Mouse (Mus musculus) right cerebral cortex, postnatal 36 days (tissue): ENCODE results near the gene Flii.

Experiments used
- DNase-seq, 2 experiments: peaks; one replicate each; pipeline ENCODE4 v3.0.0; 2022; ENCODE audit warnings: low spot score in 2 of 2, mixed read lengths in 1 of 2

The Flii gene

DNA sequence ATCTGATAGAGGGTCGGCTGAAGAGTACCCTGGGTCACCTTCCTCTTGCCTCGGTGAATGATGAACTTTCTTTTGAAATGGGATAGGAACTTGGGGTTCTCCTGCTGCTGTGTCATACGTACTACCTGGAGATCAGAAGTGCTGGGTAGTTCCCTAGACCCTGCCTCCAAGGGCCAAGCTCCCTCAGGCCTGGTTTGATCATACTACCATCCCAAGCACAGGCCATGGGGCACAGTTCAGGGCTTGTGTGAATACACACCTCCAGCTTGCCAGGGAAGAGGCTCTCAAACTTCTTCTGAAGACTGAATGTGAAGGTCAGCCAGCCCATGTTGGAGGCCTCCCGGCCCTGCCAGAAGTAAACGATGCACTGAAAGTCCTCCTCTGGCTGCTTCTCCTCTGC lies 11.2 kb downstream of the Flii start:
- DNase-seq: no peak

- no peak for DNase-seq
These were observed 14.3 kb downstream of the Flii start for GRCm38 (mm10) chr11:60712639-60713255.

DNA sequence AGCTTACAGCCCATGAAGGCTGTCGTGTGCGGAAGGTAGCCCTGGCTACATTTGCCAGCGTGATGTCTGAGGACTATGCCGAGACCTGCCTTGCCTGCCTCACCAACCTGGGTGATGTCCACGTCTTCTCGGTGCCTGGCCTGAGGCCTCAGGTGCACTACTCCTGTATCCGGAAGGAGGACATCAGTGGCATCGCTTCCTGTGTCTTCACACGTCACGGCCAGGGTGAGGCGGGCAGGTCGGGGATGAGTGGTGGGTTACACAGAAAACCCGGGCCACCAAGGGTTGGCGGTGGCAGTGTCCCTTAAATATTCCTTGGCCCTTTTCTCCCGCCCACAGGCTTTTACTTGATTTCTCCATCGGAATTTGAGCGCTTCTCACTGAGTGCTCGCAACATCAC lies 15.0 kb downstream of the Flii start:
- no peak for DNase-seq

GRCm38 (mm10) chr11:60711218-60711617 lies 15.8 kb downstream of the Flii start:
- no peak for DNase-seq

- DNase-seq: no peak
These were observed 17.3 kb downstream of the Flii start for GRCm38 (mm10) chr11:60709481-60710465.

DNA sequence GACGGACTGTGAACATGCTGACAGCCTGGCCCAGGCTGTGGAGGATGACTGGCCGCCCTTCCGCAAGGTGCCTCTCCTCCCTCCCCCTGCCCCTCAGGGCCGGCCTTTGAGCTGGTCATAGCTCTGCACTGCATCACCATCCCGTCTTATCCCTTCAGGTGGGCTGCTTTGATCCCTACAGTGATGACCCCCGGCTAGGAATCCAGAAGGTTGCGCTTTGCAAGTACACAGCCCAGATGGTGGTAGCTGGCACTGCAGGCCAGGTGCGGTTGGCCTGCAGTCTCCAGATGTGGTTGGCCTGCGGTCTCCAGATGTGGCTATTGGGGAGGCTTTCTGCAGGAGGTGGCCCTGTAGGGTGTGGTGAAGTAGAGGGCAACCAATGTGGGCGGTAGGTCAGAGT lies 18.4 kb downstream of the Flii start:
- no peak for DNase-seq

DNA sequence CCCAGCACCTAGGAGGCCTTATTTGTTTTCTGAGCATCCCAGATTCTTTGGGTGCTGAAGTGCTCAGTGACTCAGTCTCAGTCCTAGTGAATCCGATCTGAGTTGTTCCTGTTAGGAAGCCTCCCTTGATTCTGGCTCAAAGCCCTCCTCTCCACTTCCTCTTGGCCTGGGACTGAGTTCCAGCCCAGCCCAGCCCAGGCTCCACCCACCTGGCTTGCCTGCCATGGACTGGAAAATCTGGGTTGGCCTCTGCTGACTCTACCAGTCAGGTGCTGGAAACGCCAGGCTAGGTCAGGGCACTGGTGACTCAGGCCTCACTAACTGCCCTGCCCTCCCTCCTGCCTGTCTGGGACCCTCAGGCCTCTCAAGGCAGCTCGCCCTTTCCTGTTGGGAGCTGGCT lies 19.4 kb downstream of the Flii start:
- DNase-seq: no peak

- no peak for DNase-seq
These were observed 20.2 kb downstream of the Flii start for GRCm38 (mm10) chr11:60706696-60707480.

DNA sequence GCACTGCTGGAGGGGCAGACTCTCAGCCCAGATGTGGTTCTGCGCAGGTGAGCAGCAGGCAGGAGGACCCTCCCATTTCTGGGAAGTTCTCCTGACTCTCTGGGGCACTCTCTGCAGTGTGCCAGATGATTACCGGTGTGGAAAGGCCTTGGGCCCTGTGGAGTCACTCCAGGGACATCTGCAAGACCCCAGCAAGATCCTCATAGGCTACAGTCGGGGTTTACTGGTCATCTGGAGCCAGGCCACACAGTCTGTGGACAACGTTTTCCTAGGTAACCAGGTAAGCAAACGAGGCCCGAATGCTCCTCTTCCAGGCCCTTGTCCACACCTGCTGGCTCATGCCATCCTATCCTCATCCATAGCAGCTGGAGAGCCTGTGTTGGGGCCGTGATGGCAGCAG lies 21.0 kb downstream of the Flii start:
- DNase-seq: no peak

GRCm38 (mm10) chr11:60705255-60705654 lies 21.8 kb downstream of the Flii start:
- DNase-seq: no peak

DNA sequence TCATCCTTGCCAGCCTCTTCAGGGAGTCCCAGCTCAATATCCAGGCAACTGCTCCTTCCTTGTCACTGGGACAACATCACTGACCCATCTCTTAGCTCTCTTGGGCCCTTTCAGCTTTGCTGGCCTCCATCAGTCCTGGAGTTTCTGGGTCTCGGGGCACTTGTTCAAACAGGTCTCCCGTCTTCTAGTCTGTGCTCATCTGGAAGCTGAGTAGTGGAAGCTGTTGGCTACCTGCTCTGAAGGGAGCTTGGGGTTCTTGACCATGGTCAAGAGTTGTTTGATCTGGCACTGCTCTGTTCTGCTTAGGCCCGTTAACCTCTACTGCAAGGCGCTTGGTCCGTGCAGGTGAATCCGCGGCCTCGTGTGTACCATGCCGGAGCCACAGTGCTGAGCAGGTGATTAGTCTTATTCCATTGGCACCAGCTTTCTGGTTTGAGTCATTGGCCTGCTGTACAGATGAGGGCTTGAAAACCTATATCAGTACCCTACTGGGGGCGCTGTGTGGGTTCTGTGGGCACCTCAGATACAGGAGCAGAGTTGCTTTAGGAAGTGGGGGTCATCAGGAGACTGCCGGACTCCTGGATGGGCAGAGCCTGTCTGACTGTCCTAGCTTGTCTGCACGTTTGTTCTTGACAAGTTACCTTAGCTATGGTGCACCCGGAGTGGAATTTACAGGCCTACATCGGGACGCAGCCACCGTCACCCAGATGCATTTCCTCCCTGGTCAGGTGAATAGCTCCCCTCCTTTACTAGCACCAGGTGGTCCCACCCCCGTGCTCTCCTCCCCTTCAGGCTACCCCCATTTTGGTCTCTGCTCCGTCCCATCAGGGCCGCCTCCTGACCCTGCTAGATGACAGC lies 22.8 kb downstream of the Flii start:
- DNase-seq: no peak

DNA sequence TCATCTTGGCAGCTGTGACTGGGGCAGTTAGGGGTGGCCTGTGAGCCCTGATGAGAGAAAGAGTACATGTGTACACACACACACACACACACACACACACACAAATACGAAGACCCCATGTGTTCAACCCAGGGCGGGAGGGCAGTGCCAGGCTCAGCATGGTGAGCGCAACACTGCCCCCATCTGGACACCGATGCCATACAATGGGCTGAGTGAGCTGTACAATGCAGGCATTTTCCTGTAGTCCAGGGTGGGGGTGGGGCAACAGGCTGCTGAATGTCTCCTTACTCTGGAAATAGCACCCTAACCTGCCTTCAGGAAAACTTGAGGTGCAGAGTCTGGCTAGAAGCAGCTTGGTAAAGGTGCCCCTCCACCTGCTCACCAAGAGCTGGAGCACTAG lies 23.9 kb downstream of the Flii start:
- DNase-seq: peak in 1 of 2 experiments; percentile 71

DNA sequence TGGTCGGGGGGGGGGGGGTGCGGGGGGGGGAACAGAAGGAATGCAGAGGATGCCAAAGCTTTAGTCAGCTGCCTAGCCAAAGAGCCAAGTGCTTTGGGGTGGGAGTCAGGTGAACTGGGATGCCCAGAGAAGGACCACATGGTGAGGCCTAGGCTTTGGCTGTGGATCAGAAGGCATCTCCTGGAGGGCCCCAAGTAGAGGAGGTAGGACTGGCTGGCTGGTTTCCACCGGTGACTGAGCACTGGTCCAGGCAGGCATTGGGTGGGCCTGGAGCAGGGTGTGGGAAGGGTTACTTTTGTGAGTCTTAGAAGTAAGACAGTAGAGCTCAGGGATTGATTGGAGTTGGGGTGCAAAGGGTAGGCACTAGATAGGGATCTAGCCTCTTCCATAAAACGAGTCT lies 25.5 kb downstream of the Flii start:
- DNase-seq: no peak

DNA sequence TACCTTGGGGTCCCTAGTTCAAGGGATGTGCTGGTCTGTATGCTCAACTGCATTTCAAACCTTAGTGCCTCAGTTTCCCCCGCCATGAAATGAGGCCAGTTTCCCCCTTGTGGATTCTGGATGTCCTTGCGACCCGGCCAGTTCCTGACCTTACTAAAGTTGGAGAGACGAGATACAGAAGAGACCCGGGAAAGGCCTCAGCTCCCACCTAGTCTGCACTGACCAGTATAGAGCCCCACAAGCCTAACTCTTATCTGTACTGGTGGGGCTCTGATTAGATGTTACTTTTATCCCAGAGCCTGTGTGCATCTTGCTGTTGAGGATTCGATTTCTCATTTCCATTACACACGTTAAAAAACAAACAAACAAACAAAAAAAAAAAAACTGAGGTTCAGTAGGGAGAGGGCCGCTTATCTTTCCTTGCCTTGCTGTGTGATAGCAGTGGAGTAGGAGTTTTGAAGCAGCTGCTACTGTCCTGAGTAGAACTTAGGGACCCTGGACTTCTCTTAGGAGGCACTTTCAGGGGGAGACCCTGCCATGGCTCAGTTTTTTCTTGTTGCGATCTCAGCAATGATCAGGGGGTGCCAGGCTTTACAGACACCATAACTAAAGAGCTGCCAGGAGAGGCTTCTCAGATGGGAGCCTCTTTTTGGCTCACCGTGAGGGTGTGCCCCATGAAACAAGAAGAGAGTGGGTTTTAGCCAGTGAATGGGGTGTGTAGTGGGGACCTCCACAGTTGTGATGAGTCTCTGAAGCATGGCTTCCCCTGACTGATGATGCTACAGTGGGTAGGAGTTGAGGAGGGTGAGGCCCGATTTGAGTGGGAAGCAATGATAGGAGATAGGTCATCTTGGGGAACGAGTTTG lies 26.5 kb downstream of the Flii start:
- DNase-seq: no peak

GRCm38 (mm10) chr11:60699524-60700075 lies 27.5 kb downstream of the Flii start, which contains the start of gene Llgl1:
Gene Llgl1, plus strand, starts transcription at chr11:60699723.
- peak; percentile 79 for DNase-seq

DNA sequence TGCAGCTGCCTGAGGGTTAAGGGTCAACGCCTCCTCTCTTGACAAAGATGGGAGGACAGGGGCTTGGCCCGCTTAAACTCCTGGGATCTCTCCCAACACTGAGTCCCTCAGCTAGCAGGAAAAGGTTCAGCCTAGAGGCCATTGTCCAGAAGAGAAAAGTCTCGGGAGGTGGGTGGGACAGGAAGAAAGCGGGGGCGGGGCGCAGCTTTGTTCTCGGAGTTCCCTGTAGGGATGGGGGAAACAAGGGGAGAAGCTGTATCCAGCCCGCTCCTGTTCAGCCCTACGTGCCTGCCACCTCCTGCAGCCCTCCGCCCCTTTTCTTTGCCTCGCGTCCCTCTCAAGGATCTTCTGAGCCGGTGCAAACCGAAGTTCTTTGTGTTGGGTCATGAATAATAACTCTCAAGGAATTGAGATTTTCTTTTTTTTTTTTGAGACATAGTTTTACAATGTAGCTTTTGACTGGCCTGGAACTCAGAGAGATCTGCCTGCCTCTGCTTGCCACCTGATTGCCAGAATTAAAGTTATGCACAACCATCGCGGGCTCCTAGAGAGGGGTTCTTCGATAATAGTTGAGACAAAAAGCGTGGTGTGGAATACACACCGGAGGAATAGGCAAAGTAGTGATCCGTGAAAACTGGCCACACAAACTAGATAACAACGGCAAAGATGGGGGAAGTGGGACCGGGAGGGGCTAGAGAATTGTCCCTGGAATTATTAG lies 28.1 kb downstream of the Flii start:
- no peak for DNase-seq

- DNase-seq: no peak
These were observed 29.5 kb downstream of the Flii start for GRCm38 (mm10) chr11:60697561-60697960.

GRCm38 (mm10) chr11:60696165-60696564 lies 30.9 kb downstream of the Flii start:
- no peak for DNase-seq
